Mouse (Mus musculus): Measurements from ENCODE around the gene Ing1.

The Ing1 gene

DNA sequence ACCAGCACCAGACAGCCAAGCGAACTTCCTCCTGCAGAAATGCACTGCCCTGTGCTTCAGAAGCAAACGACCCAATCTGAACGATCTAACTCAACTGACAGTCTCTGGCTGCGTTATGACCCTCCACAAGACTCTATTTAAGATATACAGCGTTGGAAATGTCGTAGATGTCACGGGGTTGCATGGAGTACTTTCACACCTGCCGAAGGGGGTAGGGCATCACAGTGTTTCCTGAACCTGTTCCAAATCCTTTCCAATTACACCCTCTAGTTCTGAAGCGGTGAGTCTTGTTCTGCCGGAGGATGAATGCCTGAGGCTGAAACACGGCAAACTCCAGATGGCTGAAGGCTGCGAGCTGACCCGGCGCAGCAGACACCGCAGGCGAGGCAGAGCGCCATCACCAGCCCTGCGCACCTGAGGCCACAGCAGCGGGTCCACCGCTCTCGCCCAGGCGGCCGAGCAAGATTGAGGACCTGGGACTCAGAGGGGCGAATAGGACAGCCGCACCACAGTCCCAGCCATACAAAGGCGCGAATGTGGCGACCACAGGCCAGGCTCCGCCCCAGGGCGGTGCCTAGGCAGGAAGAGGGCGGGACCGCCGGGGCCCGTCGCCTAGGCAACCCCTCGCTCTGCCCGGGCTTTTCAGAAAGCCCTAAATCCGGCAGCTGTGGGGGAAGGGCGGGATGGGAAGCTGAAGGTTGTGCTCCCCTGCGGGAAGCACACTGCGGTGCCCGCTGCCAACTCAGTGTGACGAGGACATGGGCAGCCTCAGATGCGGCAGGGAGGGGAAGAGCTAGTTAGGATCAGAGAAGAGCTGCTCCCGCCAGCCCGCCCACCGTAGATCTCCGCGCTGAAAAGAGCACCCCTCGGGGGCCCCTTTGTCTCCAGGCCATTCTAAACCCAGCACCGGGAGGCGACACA, at the start of gene Ing1:
TSS of gene Ing1 (plus strand) at position 773 of the 921 bp plus-strand sequence.
- peak; percentile 96 for DNase-seq (ENCODE audit: low spot score in 2 of 2)

DNA sequence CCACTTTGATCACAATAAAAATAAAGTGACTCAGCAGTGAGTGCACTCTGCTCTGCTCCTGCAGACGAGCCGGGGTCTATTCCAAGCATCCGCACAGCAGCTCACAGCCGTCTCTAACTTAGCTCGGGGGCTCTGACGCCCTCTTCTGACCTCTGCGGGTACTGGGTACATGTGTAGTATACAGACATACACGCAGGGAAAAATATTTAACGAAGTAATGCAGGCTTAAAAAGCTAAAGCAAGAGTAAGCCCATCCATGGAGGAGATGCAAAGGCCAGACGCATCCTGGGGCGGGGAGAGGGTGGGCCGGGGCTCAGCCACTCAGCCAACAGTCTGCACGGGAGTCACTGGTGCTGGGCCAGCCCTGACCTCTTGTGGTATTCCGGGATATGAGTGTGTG, 49.3 kb upstream of the Ing1 start:
- no peak for DNase-seq (ENCODE audit: low spot score in 2 of 2)

DNA sequence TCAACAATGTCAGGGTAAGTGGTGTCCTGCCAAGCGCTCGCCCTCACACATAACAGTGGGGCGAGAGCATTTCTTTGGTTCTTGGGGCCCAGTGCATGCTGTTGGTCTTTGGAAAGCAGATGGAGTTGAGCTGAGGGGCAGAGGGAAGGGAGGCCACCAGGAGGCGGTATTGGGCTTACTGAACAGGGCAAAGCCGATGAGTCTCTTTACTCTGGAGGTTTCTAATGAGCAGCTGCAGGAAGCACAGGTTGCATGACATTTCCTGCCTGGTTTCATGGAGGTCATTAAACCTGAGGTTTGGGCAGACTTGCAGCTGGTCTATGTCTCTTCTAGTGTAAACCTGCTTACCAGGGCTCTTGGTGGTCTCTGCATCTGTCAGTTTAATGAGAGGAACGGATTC, 48.6 kb upstream of the Ing1 start:
- DNase-seq (ENCODE audit: low spot score in 2 of 2): no peak

DNA sequence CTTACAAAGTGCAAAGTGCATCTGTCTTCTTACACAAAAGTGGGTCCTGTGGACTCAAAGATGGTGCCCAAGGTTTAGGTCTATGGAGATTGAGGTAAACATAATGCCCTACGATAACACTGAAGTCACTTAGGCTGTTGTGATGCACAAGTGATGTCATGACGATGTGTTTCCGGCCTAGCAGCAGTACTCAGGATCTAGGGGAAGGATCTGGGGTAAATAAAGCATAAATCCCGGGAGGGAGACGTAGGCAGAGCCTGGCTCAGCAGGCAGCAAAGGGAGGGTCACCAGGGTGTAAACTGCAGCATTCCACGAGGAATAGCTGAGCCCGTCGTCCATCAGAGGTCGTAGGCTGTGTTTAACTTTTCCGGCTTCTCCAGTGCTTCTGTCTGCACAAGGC, 46.5 kb upstream of the Ing1 start:
- DNase-seq (ENCODE audit: low spot score in 2 of 2): no peak

DNA sequence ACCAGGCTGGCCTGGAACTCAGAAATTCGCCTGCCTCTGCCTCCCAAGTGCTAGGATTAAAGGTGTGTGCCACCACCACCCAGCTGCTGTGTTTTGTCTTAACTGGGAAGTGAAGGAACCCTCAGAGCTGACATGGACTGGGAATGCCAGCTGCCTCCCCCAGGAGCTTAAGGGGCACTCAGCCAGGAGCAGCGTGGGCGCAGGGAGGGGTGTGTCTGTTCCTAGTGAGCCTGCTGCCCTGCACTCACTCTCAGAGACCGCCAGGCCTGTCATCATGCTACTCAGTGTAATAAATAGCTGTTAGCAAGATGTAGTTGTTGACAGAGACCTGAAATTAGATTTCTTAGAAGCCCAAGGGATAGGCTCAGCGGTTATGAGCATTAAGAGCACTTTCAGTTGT, 44.4 kb upstream of the Ing1 start:
- no peak for DNase-seq (ENCODE audit: low spot score in 2 of 2)

DNA sequence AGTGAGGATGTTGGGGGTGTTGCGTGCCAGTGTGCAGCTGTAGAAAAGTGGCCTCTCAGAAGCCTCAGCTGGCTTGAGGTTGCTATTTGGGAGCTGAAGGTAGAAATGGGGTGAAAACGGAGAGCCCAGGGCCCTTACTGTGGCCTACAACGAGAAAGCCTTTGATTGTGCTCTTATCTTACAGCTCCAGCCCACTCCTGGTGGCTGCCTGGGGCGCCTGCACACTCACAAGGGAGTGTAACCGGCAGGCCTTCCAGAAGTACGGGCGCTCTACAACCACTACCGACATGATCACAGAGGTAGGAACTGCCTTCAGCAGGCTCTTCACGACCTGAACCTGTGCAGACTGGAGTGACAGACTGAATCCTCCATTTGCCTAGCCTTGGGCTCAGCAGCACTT, 42.7 kb upstream of the Ing1 start:
- no peak for DNase-seq (ENCODE audit: low spot score in 2 of 2)

DNA sequence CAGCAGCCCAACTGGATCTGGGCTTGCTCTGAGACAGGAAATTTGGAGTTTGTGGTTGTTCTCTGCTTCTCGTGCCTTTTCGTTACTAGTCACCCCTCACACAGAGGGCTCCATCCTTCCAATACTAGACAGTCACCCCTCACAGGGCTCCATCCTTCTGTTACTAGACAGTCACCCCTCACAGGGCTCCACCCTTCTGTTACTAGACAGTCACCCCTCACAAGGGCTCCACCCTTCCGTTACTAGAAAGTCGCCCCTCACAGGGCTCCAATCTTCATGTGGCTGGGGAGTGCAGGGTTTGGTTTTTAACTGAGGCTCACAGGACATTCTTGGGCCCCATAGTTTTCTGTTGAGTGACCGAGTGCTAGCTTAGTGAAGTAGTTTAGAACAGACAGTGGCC, 42.1 kb upstream of the Ing1 start:
- no peak for DNase-seq (ENCODE audit: low spot score in 2 of 2)

DNA sequence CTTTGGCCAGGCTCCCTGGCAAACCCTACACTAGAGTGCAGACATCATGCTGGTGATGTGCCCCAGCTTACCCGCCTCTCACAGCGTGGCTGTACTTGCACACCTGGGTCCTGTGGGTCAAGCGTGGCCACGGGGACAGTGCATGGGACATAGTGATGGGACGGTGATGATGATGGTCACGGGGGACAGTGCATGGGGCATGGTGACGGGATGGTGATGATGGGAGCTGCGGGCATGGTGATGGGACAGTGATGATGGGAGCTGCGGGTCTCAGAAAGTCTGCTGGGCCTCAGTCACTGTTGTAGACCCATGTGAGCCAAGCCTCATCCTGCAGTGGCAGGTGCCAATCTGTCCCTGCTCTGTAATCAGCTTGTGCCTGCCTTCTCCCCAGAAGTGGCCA, 39.1 kb upstream of the Ing1 start:
- no peak for DNase-seq (ENCODE audit: low spot score in 2 of 2)

DNA sequence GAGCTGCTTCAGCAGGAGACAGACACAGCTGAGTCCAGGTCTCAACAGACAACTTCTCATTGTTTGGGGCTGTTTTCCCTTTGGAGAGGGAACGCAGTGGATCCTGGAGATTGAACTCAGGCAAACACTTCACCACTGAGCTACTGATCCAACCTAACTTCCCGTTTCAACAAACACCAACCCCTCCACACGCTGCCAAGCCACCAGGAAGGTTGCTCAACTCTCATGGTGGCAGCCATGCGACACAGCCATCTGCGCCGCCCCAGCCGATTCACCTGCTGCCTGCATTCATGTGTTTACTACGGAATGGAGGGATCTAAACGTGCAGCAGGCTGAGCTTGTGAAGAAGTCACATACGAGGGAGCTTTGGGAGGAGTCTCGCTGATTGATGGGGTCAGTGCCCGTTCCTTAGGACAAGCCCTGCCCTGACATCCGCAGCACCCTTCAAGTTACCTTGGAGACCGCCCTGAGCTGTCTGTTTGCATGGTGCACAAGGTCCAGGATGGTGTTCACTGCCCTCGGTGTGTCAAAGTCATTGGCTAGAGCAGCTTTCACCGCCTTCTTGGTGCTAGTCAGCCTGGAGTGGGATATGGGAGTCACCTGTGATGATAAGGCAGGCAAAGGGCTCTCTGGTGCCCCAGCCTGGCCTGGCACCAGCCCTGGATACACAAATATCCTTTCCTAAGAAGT, 37.9 kb upstream of the Ing1 start:
- no peak for DNase-seq (ENCODE audit: low spot score in 2 of 2)

DNA sequence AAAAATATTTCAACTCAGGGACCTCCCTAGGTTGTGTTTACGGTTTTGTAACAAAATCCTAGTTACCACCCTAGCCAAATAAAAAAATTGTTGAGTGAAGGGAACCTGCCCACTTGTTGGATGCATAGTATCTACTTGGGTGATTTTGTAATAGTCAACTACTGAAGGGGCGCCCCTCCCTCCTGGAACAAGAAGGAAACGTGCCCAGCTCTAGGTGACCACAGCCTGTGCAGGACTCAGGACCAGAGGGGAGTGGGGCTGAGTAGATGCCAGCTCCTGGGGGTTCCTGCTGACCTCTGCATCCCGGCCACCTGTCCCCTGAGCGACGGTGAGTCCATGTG, 37.3 kb upstream of the Ing1 start:
- no peak for DNase-seq (ENCODE audit: low spot score in 2 of 2)

DNA sequence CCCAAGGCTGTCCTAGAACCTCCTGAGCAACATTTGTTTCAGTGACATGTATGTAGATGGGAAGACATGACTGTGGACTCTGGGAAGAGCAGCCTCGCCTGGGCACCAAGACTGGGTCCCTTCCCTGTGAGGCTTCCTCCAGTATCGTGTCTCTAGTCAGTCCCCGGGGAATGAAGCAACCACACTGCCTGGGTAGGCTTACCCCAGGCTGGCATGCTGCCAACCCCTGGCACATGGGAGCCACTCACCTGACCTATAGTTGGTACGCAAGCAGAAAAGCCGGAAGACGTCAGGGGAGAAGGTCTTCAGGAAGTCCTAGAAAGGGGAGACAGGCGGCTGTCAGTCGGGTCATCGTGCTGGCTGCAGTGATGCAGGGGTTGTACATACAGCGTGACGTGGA, 36.7 kb upstream of the Ing1 start:
- DNase-seq (ENCODE audit: low spot score in 2 of 2): no peak

DNA sequence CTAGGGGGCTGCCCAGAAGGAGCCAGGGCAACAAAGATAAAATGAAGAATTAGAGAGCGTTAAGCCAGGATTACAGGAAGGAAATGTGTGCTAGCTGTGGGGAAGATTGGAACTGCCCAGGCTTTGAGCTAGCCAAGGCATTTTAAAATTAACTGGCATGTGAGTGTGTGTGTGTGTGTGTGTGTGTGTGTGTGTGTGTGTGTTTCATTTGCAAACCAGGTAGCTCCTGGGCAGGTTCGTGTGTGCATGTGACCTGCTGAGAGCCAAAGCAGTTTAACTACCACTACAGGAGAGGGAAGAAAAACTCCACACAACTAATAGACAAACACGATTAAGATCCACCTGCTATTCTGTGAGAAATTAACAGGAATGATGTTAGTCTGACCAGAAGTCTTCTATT, 32.0 kb upstream of the Ing1 start:
- DNase-seq (ENCODE audit: low spot score in 2 of 2): no peak

DNA sequence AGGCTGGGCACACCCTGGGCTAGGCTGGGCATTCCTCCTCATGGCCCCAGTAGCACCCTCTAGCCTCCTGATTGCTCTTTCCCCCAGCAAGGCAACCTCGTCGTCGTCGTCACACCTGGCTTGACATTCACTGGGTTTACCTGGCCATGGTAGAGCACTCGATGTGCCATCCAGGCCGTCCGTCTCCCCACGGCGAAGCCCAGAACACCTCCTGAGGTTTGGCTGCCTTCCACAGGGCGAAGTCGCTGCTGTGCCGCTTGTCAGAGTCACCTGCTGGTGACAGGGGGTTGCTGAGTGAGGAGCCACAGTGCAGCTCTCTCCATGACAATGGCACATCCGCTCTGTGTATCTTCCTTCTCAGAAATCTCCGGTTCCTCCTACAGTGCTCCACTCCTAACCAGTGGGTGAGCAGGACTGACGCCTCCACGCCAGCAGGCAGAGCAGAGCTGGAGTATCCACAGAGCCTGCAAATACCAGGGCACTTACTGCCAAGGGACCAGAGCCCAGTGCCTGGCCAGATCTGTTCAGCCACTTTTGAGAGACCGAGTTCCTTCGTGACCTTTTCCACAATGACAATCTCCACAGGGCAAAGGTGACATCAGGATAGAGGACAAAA, 25.1 kb upstream of the Ing1 start:
- DNase-seq (ENCODE audit: low spot score in 2 of 2): no peak

DNA sequence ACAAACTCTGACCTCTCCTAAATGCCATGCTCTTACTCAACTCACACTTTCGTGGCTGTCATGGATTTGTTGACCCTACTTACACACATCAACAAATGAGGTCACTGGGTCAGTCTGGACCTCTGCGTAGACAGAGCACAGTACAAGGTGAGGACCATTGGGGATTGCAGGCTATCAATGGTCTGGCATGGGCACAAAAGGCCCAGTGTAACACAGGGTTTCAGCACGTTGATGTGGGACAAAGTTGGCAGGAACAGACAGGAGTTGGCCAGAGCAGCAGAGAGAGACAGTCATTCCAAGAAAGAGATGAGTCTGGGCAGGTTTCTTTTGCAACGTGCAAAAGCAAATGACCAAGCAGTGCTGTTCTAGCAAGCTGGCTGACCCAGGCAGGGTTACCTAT, 24.5 kb upstream of the Ing1 start:
- DNase-seq (ENCODE audit: low spot score in 2 of 2): no peak

DNA sequence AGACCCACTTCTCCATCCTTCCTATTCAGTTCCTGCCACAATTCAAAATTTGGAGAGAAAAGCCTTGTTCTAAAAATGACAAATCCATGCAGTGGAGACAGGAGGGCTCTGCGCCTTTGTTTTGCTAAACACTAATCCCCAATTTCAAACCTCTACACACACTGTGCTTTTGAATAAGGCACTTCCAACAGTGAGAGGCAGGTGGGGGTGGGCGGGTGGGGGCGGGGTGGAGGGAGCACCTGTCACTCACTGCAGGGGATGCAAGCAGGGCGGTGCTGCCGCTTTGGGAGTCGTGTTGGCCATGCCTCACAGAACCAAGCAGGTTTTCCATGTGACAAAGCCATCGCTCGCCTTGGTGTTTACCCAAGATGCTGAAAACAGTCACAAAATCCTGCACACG, 20.9 kb upstream of the Ing1 start:
- no peak for DNase-seq (ENCODE audit: low spot score in 2 of 2)

DNA sequence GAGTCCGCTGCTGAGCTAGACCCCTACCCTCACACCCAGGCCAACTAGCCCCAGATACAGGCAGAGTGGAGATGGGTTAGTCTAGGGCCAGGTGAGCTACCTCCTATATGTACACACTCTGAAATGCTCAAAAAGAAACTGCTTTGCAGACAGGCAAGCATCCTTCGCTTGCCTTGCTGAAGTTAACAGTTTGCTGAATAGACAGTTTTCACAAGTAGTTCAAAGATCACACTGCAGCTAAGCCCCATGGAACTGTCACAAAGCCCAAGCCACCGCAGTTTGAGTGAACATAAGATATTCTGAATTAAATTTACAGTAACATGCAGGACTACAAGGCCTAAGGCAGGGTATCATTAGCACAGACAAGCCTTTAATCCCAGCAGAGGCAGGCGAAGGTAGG, 16.3 kb upstream of the Ing1 start:
- DNase-seq (ENCODE audit: low spot score in 2 of 2): no peak

DNA sequence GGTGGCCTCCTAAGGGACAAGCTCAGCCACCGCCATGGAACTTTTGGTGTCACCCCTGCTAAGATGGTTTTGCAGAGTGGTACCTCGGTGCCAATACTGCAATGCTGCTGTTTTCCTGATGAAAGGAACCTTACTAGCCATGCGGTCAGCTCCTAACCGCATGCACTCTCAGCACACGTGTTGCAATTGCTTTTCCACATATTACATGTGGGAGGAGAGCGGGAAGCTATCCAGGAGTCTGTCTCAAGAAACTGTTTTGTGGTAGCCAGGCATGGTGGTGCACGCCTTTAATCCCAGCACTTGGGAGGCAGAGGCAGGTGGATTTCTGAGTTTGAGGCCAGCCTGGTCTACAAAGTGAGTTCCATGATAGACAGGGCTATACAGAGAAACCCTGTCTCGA, 15.2 kb upstream of the Ing1 start:
- DNase-seq (ENCODE audit: low spot score in 2 of 2): no peak

DNA sequence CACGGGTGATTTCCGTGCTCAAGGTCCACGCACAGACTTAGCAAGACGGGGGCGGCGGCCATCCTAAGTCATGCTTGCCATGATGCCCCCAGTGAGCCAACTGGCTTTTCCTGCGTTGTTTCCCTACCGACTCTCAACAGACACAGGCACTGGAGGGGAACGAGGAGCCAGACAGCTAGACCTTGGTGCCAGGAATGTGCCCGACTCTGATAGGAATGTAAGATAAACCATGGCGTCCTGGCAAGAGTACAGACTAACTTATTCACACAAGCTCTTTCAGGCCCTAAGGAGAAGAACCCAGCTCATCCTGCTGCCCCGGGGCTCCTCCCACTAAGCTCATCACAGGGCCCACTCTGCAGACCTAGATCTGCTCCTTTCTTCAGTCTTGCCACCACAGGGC, 13.3 kb upstream of the Ing1 start:
- DNase-seq (ENCODE audit: low spot score in 2 of 2): no peak

DNA sequence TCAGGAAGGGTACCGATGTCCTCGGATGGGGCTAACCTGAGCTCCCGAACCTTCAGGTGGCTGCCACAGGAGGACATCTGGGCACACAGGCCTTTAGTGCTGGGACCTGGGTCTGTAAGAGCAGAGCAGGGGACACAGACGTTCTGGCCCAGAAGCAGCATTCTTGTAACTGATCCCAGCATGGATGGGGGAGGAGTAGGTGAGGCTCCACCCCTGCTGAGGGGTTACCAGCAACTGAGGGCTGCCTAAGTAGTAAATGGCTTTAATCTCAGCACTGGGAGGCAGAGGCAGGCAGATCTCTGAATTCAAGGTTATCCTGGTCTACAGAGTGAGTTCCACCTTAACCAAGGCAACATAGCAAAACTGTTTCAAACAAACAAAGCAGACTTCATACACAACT, 12.5 kb upstream of the Ing1 start:
- no peak for DNase-seq (ENCODE audit: low spot score in 2 of 2)

DNA sequence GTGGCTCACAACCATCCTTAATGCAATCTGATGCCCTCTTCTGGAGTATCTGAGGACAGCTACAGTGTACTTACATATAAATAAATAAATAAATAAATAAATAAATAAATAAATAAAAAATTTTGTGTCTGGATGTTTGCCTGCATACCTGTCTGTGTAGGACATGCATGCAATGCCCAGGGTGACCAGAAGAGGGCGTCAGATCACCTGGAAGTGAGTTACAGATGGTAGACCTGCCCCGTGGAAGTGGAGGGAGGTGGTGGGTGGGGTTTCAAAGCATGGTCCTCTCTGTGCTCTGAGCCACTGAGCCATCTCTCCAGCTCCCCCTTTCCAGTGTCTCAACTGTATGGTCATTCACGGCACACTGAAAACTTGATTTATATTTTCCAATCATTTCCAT, 11.0 kb upstream of the Ing1 start:
- no peak for DNase-seq (ENCODE audit: low spot score in 2 of 2)

DNA sequence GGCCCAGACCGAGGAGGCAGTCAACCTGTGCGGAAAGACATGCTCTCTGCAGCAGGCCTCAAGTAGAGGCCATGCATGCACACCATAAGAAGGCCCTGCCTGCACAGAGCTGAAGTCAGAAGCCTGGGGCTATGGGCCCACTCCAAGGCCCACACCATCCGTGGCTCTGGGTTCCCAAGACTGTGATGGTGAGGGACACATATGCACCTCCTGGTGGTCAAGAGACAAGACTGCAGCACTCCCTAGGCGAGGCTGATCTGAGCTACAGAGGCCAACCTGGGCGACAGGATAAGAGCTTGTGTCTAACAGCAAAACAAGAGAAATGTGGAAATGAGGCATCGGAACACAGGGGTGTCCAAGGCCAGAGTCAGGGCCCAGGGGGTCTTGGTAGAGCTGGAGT, 8.3 kb upstream of the Ing1 start:
- no peak for DNase-seq (ENCODE audit: low spot score in 2 of 2)

DNA sequence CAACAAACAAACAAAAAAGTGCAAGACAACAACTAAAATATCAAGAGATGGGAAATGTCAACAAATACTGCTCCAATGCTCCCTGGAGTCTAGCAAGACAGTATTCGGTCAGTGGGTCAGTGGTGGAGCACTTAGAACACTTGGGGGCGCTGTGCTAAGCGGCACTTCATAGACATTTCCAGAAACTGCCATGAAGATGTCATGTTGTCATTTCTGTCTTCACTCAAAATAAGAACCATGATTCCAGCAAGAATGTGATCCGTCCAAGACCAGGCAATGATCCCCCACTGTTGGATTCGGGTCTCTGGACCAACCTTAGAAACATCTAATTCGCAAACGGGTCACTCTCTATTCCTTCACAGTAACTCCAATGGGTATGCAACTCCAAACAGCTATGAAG, 5.7 kb upstream of the Ing1 start:
- DNase-seq (ENCODE audit: low spot score in 2 of 2): no peak

DNA sequence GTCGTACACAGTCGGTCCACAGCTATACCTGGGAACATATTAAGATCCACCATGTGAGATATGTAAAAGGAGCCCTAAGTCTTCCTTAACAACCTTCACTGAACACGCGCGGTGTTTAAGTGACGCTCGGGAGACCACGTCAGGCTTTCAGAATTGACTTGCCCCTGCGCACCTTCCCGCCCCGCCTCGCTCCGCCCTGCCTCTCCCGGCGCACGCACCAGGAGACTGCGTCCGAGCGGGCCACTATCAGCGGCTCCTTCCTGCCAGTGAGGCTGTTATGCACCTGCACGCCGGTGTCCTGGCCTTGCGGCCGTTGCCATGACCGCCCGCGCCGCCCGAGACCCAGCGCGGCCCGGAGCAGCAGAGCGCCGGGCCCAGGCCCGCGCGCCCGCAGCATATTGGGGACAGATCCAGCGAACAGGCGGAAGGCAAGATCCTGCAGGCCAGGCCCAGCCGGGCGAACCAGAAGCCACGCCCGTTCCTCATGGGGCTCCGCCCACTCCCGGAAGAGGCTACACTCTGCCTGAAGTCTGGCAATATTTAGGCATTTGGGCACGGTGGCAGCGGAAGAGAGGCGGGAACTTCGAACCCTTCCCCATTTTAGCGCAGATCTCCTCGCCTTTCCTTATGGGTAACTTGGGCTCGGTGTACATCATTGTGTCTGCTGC, 5.0 kb upstream of the Ing1 start, which contains the start of gene Cars2:
TSS of gene Cars2 (minus strand) at position 503 of the 668 bp plus-strand sequence.
- peak; percentile 79 to 87 for DNase-seq (ENCODE audit: low spot score in 2 of 2)
